Mouse (Mus musculus) hindbrain, embryonic 10.5 days (tissue): ENCODE results near the gene Tmem28. TPM values are rescaled to one million over a fixed set of nuclear protein-coding genes. Genes with fewer than 3 reads are reported as not detected.

ENCODE experiments used
- DNase-seq: peaks from one replicate; pipeline ENCODE4 v3.0.0-alpha.2; 2017; ENCODE audit warnings: low spot score
- H3K27ac ChIP-seq: fragments of 300-500 bp; sonication (generic); 2 replicates; pipeline ENCODE4 v1.5.1; 2016; ENCODE audit warnings: mild to moderate bottlenecking, moderate library complexity
- H3K27me3 ChIP-seq: fragments of 300-500 bp; sonication (generic); 2 replicates; pipeline ENCODE4 v1.6.1; 2016; ENCODE audit warnings: mild to moderate bottlenecking; ENCODE audit not compliant: poor library complexity, insufficient read depth, severe bottlenecking
- H3K36me3 ChIP-seq: fragments of 300-500 bp; sonication (generic); 2 replicates; pipeline ENCODE4 v1.6.1; 2016; ENCODE audit warnings: mild to moderate bottlenecking, moderate library complexity
- H3K4me1 ChIP-seq: fragments of 300-500 bp; sonication (generic); replicated peaks from 2 replicates; pipeline ENCODE4 v1.6.1; 2016; ENCODE audit warnings: mild to moderate bottlenecking
- H3K4me3 ChIP-seq: fragments of 300-500 bp; sonication (generic); 2 replicates; pipeline ENCODE4 v1.5.1; 2016; ENCODE audit warnings: mild to moderate bottlenecking, moderate library complexity
- H3K9me3 ChIP-seq: fragments of 300-500 bp; sonication (generic); 2 replicates; pipeline ENCODE4 v1.6.1; 2016; ENCODE audit warnings: mild to moderate bottlenecking, moderate library complexity
- whole genome bisulfite sequencing: fragments of 180-500 bp; shearing (Covaris S2); methylation state at CpG from one replicate; pipeline ENCODE4 v1.1.7; 2016; 5-methylcytosine and 5-hydroxymethylcytosine counted together
- polyA plus RNA-seq: library from polyadenylated mRNA; unstranded; fragments of >200 nt; fragmentation: Nextera tagmentation; extraction: Ambion mirVana; gene quantifications from 2 replicates; pipeline ENCODE4 v1.2.1, GENCODE M21; 2016

Tmem28 gene
- polyA plus RNA-seq, 1 experiment from 2014 or later: 0.69 TPM

DNA sequence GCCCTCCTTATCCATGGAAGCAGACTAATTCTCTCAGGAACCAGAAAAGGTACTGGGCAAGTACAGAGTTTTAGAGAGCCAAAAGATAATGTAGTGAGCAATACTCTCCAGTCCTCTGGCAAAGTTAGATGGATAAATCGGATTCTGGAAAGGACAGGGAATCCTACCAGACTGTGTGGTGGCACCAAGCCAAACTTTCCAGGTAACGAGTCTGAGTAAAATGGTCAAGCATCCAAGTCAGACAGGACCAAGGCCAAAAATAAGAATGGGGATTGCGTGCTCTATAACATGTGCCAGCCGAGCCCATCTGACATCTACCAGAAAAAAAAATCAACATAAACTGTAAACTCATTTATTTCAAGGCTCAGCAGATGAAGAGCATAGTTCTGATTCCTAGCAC, 56.0 kb downstream of the Tmem28 start:
- H3K4me3 ChIP-seq: no peak overlapping the region
- H3K4me1 ChIP-seq: no peaks in the 10 kb centered on the region
- no peak for DNase-seq
- WGBS: 87% methylated on average over 4 of the region's 4 CpGs
- H3K36me3 ChIP-seq: no peaks in the 10 kb centered on the region
- no peaks in the 10 kb centered on the region for H3K9me3 ChIP-seq
- H3K27me3 ChIP-seq: peaks cover 41% of the 10 kb centered on the region
- no peak overlapping the region for H3K27ac ChIP-seq

DNA sequence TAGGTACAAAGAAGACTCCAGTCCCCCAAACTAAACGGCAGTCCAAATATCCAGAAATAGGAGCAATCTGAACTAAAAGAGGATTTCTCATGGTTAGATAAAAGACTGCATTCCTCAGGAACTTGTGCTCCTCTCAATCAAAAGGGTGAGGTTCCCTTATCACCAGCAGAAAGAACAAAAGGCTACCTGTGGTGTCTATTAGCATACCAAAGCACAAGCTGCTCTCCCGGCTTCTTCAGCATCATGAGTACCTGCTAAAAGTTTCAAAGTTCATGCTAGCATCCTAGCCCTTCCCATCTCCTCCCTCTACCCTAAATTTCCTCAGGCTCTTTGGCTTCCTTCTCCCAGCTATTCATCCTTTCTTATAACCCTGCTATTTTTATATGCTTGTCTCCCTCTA, 62.6 kb downstream of the Tmem28 start:
- Histone ChIP-seq H3K4me3 (no peak overlapping the region), H3K27ac (no peak overlapping the region), H3K9me3 (no peaks in the 10 kb centered on the region), H3K27me3 (peaks cover 22% of the 10 kb centered on the region), H3K36me3 (no peaks in the 10 kb centered on the region), H3K4me1 (no peaks in the 10 kb centered on the region)
- no peak for DNase-seq
- 36% methylated on average over 2 of the region's 2 CpGs for WGBS

Other genes starting within 250 kb of the Tmem28 start
- gene Eda, start 154.6 kb downstream of the Tmem28 start, polyA plus RNA-seq: 1.8 and 1.9 TPM in 2 replicates